Mouse (Mus musculus) intestine, embryonic 14.5 days (tissue): Measurements from ENCODE around the gene Sgk2. TPM values are rescaled to one million over a fixed set of nuclear protein-coding genes. Genes with fewer than 3 reads are reported as not detected.
"Not testable (repeated sequence)": the region's sequence is repeated elsewhere in the genome, so short reads cannot be mapped to it uniquely, and the experiment has no call there.

Experiments
- ATAC-seq: fragments of 200-750 bp; cut with Nextera tagmentation; replicated peaks from 2 replicates; pipeline ENCODE4 v1.8.0; 2017; ENCODE audit warnings: low read depth, moderate number of reproducible peaks, moderate TSS enrichment, moderate library complexity; ENCODE audit not compliant: low FRiP score, low TSS enrichment
- DNase-seq: peaks from one replicate; pipeline ENCODE4 v3.0.0-alpha.2; 2018; ENCODE audit warnings: low spot score
- H3K27ac ChIP-seq: fragments of 300-500 bp; sonication (generic); 2 replicates; pipeline ENCODE4 v1.5.1; 2014; ENCODE audit warnings: low read depth, mild to moderate bottlenecking, control low read depth
- H3K27me3 ChIP-seq: fragments of 300-500 bp; sonication (generic); replicated peaks from 2 replicates; pipeline ENCODE4 v1.6.1; 2014; ENCODE audit warnings: low read length, control low read depth; ENCODE audit not compliant: control insufficient read depth, insufficient read depth
- H3K36me3 ChIP-seq: fragments of 300-500 bp; sonication (generic); 2 replicates; pipeline ENCODE4 v1.6.1; 2014; ENCODE audit warnings: low read length, control low read depth; ENCODE audit not compliant: control insufficient read depth, insufficient read depth
- H3K4me1 ChIP-seq: fragments of 300-500 bp; sonication (generic); replicated peaks from 2 replicates; pipeline ENCODE4 v1.6.1; 2014; ENCODE audit warnings: low read length, control low read depth, mixed read lengths; ENCODE audit not compliant: control insufficient read depth, insufficient read depth
- H3K4me2 ChIP-seq: fragments of 300-500 bp; sonication (generic); 2 replicates; pipeline ENCODE4 v1.6.1; 2014; ENCODE audit warnings: low read length
- H3K4me3 ChIP-seq: fragments of 300-500 bp; sonication (generic); 2 replicates; pipeline ENCODE4 v1.5.1; 2014; ENCODE audit warnings: low read depth, low read length, control low read depth, mixed read lengths
- H3K9ac ChIP-seq: fragments of 300-500 bp; sonication (generic); 2 replicates; pipeline ENCODE4 v1.6.1; 2014; ENCODE audit warnings: mild to moderate bottlenecking, low read length
- H3K9me3 ChIP-seq: fragments of 300-500 bp; sonication (generic); 2 replicates; pipeline ENCODE4 v1.6.1; 2016; ENCODE audit warnings: low read length, control low read depth; ENCODE audit not compliant: control insufficient read depth
- WGBS: fragments of 180-500 bp; shearing (Covaris S2); extraction: QIAGEN DNeasy Blood & Tissue Kit; methylation state at CpG from one replicate; pipeline ENCODE4 v1.1.7; 2014; 5-methylcytosine and 5-hydroxymethylcytosine counted together
- polyA plus RNA-seq: library from polyadenylated mRNA; unstranded; fragments of >200 nt; fragmentation: Nextera tagmentation; extraction: Ambion mirVana; gene quantifications from 2 replicates; pipeline ENCODE4 v1.2.1, GENCODE M21; 2014

Gene Sgk2
- polyA plus RNA-seq, 1 experiment from 2014 or later: 0.30 TPM

- no peaks in the 10 kb centered on the region for H3K27me3 ChIP-seq
- DNase-seq: peak; percentile 59
- H3K9ac ChIP-seq: peak overlapping the region; percentile 69
- H3K27ac ChIP-seq: no peak overlapping the region
- ATAC-seq: no peak
- peak overlapping the region; percentile 65 for H3K4me3 ChIP-seq
- no peaks in the 10 kb centered on the region for H3K9me3 ChIP-seq
- peaks cover 20% of the 10 kb centered on the region for H3K4me1 ChIP-seq
- peak overlapping the region; percentile 98 for H3K4me2 ChIP-seq
- WGBS: 28% methylated on average over 5 of the region's 5 CpGs
- H3K36me3 ChIP-seq: 0 out of 2 replicates have a peak, but pooled peaks cover 4% of the 10 kb centered on the region
These were observed 68.6 kb downstream of the Sgk2 start for GRCm38 (mm10) chr2:163055715-163056114.

- Histone ChIP-seq H3K4me1 (peaks cover 20% of the 10 kb centered on the region), H3K9me3 (no peaks in the 10 kb centered on the region), H3K27me3 (no peaks in the 10 kb centered on the region), H3K4me3 (no peak overlapping the region), H3K4me2 (0 out of 2 replicates have a peak overlapping the region, but pooled peaks have one; percentile 98), H3K27ac (no peak overlapping the region), H3K9ac (no peak overlapping the region), H3K36me3 (0 out of 2 replicates have a peak, but pooled peaks cover 4% of the 10 kb centered on the region)
- DNase-seq (no peak), ATAC-seq (no peak)
- 78% methylated on average over 9 of the region's 9 CpGs for WGBS
These were observed 69.5 kb downstream of the Sgk2 start for GRCm38 (mm10) chr2:163056584-163056983.

GRCm38 (mm10) chr2:163058981-163059380, 71.9 kb downstream of the Sgk2 start:
- DNase-seq, H3K27me3 ChIP-seq, H3K27ac ChIP-seq, ATAC-seq, H3K9ac ChIP-seq, H3K4me2 ChIP-seq, H3K4me3 ChIP-seq, H3K9me3 ChIP-seq: not testable (repeated sequence)
- peaks cover 14% of the 10 kb centered on the region for H3K4me1 ChIP-seq
- H3K36me3 ChIP-seq: peaks cover 20% of the 10 kb centered on the region
- 91% methylated on average over 6 of the region's 7 CpGs for WGBS

- Histone ChIP-seq H3K27ac (no peak overlapping the region), H3K4me3 (no peak overlapping the region), H3K4me2 (no peak overlapping the region), H3K4me1 (peaks cover 9% of the 10 kb centered on the region), H3K36me3 (peaks cover 36% of the 10 kb centered on the region), H3K27me3 (no peaks in the 10 kb centered on the region), H3K9me3 (no peaks in the 10 kb centered on the region), H3K9ac (no peak overlapping the region)
- 83% methylated on average over 6 of the region's 6 CpGs for WGBS
- ATAC-seq (no peak), DNase-seq (no peak)
These were observed 73.5 kb downstream of the Sgk2 start for GRCm38 (mm10) chr2:163060630-163061029.

GRCm38 (mm10) chr2:163061203-163062118, 74.3 kb downstream of the Sgk2 start:
- Histone ChIP-seq H3K9me3 (no peaks in the 10 kb centered on the region), H3K27me3 (no peaks in the 10 kb centered on the region), H3K4me2 (no peak overlapping the region), H3K36me3 (peaks cover 36% of the 10 kb centered on the region), H3K27ac (no peak overlapping the region), H3K4me1 (peaks cover 1% of the 10 kb centered on the region; the same call in 1 of the 2 replicates), H3K9ac (no peak overlapping the region), H3K4me3 (no peak overlapping the region)
- DNase-seq: no peak
- WGBS: 75% methylated on average over 8 of the region's 8 CpGs
- no peak for ATAC-seq

- ATAC-seq (no peak), DNase-seq (no peak)
- Histone ChIP-seq H3K4me1 (no peaks in the 10 kb centered on the region), H3K9ac (no peak overlapping the region), H3K9me3 (no peaks in the 10 kb centered on the region), H3K4me2 (no peak overlapping the region), H3K4me3 (no peak overlapping the region), H3K27me3 (no peaks in the 10 kb centered on the region), H3K27ac (no peak overlapping the region), H3K36me3 (peaks cover 36% of the 10 kb centered on the region)
- WGBS: 77% methylated on average over 6 of the region's 6 CpGs
These were observed 75.0 kb downstream of the Sgk2 start for GRCm38 (mm10) chr2:163062119-163062508.

Other genes with a start within 250 kb of the Sgk2 start
- gene Srsf6, start 55.8 kb upstream of the Sgk2 start, polyA plus RNA-seq: 193 and 195 TPM in 2 replicates
- 0.07 TPM in 1 of 2 replicates, not detected in the other for gene L3mbtl1, start 43.9 kb upstream of the Sgk2 start, polyA plus RNA-seq
- gene Ift52, start 30.0 kb downstream of the Sgk2 start, polyA plus RNA-seq: 45.6 and 54.3 TPM in 2 replicates
- gene Mybl2, start 67.4 kb downstream of the Sgk2 start, polyA plus RNA-seq: 26.4 and 27.7 TPM in 2 replicates
- gene Gtsf1l, start 100.5 kb downstream of the Sgk2 start, polyA plus RNA-seq: not detected in 2 replicates
- gene Tox2, start 215.8 kb downstream of the Sgk2 start, polyA plus RNA-seq: 6.3 and 7.3 TPM in 2 replicates